Mouse (Mus musculus): ENCODE data around the gene Ndufs8.

DNA sequence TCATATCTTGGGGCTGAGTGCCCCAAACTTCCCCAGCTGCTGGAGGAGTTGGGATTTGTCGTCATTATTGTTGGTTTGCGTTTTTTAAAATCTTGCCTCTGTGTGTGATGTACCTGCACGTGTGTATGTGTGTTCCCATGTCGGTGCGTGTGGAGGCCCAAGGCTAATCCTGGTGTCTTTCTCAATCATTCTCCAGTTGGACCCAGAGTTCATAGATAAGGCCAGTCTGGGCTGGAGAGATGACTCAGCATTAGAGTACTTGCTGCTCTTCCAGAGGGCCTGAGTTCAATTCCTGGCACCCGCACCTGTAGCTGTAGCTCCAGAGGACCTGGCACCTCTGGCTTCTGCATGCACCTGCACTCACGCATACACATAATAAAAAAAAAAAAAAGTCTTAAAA lies 12.3 kb upstream of the Ndufs8 start:
- TF ChIP-seq RCOR1 (conservative IDR thresholded peaks at IDR 0.05; ENCODE audit: low read depth, low read length) (no peak), CTCF (conservative IDR thresholded peaks at IDR 0.05 in 1 of 2, IDR thresholded peaks at IDR 0.05 in 1 of 2; ENCODE audit: low read depth in 2 of 2, low read length in 2 of 2) (no peak), JUND (conservative IDR thresholded peaks at IDR 0.05; ENCODE audit: low read depth, low read length) (no peak), BHLHE40 (IDR thresholded peaks at IDR 0.05; ENCODE audit: low read depth, low read length) (no peak), USF1 (IDR thresholded peaks at IDR 0.05; ENCODE audit: low read depth, low read length) (no peak), MAX (IDR thresholded peaks at IDR 0.05; ENCODE audit: low read length) (no peak), CHD2 (IDR thresholded peaks at IDR 0.05; ENCODE audit: low read length) (no peak), E2F4 (IDR thresholded peaks at IDR 0.05; ENCODE audit: insufficient replicate concordance, low read depth, low read length) (no peak), POLR2A (IDR thresholded peaks at IDR 0.05; ENCODE audit: low read depth, low read length) (no peak), ELF1 (IDR thresholded peaks at IDR 0.05; ENCODE audit: low read depth, low read length) (no peak), USF2 (conservative IDR thresholded peaks at IDR 0.05; ENCODE audit: low read depth, low read length) (no peak), ZC3H11A (IDR thresholded peaks at IDR 0.05; ENCODE audit: low read depth, low read length) (no peak), UBTF (IDR thresholded peaks at IDR 0.05; ENCODE audit: low read depth, low read length) (no peak)

Measured in CH12.LX (cell line).